Mouse (Mus musculus) hindbrain, postnatal 0 days (tissue): ENCODE measurements around the gene Galnt17. TPM values are rescaled to one million over a fixed set of nuclear protein-coding genes. Genes with fewer than 3 reads are reported as not detected.

Source experiments
- ATAC-seq: fragments of 200-750 bp; cut with Nextera tagmentation; 2 replicates; pipeline ENCODE4 v1.8.0; 2017; ENCODE audit warnings: mild to moderate bottlenecking, moderate TSS enrichment, moderate library complexity
- DNase-seq: peaks from one replicate; pipeline ENCODE4 v3.0.0-alpha.2; 2015; ENCODE audit warnings: low spot score
- H3K27ac ChIP-seq: fragments of 300-500 bp; sonication (generic); 2 replicates; pipeline ENCODE4 v1.5.1; 2014; ENCODE audit warnings: mild to moderate bottlenecking
- H3K27me3 ChIP-seq: fragments of 300-500 bp; sonication (generic); 2 replicates; pipeline ENCODE4 v1.6.1; 2014; ENCODE audit warnings: low read length, mixed read lengths; ENCODE audit not compliant: insufficient read depth
- H3K36me3 ChIP-seq: fragments of 300-500 bp; sonication (generic); 2 replicates; pipeline ENCODE4 v1.6.1; 2014; ENCODE audit warnings: low read length, mixed read lengths; ENCODE audit not compliant: insufficient read depth
- H3K4me1 ChIP-seq: fragments of 300-500 bp; sonication (generic); 2 replicates; pipeline ENCODE4 v1.6.1; 2014; ENCODE audit warnings: antibody characterized with exemption, low read length, mixed read lengths; ENCODE audit not compliant: insufficient read depth
- H3K4me2 ChIP-seq: fragments of 300-500 bp; sonication (generic); 2 replicates; pipeline ENCODE4 v1.6.1; 2014; ENCODE audit warnings: low read depth, mild to moderate bottlenecking, low read length, moderate library complexity, mixed read lengths
- H3K4me3 ChIP-seq: fragments of 300-500 bp; sonication (generic); 2 replicates; pipeline ENCODE4 v1.5.1; 2014; ENCODE audit warnings: low read length
- H3K9ac ChIP-seq: fragments of 300-500 bp; sonication (generic); replicated peaks from 2 replicates; pipeline ENCODE4 v1.6.1; 2014; ENCODE audit warnings: mild to moderate bottlenecking, low read length, moderate library complexity, mixed read lengths
- H3K9me3 ChIP-seq: fragments of 300-500 bp; sonication (generic); 2 replicates; pipeline ENCODE4 v1.6.1; 2016; ENCODE audit warnings: low read length, mixed read lengths
- CTCF ChIP-seq: IDR thresholded peaks from 2 replicates; pipeline ENCODE4 v1.5.1; 2016; ENCODE audit warnings: antibody characterized with exemption, control low read depth, low read depth
- WGBS: fragments of 180-500 bp; shearing (Covaris S2); extraction: QIAGEN DNeasy Blood & Tissue Kit; methylation state at CpG from one replicate; pipeline ENCODE4 v1.1.7; 2014; 5-methylcytosine and 5-hydroxymethylcytosine counted together
- polyA plus RNA-seq: library from polyadenylated mRNA; unstranded; fragments of >200 nt; fragmentation: Nextera tagmentation; extraction: Ambion mirVana; gene quantifications from 2 replicates; pipeline ENCODE4 v1.2.1, GENCODE M21; 2015
- total RNA-seq: library from RNA; depleted of rRNA; stranded (reverse); fragments of >200 nt; gene quantifications from 2 replicates; pipeline ENCODE4 v1.2.3, GENCODE M21; 2014

Galnt17 gene
- total and polyA plus RNA-seq, 2 experiments from 2014 or later, result 6.2 to 24.2 TPM

GRCm38 (mm10) chr5:131157866-131158265 lies 150.4 kb downstream of the Galnt17 start:
- Histone ChIP-seq H3K36me3 (no peaks in the 10 kb centered on the region), H3K4me1 (no peaks in the 10 kb centered on the region), H3K9ac (no peak overlapping the region), H3K27ac (no peak overlapping the region), H3K4me3 (no peak overlapping the region), H3K4me2 (no peak overlapping the region), H3K27me3 (no peaks in the 10 kb centered on the region), H3K9me3 (no peaks in the 10 kb centered on the region)
- no peak for DNase-seq
- WGBS, result 57% methylated on average over 4 of the region's 4 CpGs
- TF ChIP-seq CTCF, result no peak
- ATAC-seq, result no peak

GRCm38 (mm10) chr5:131156323-131156722 lies 152.0 kb downstream of the Galnt17 start:
- H3K27me3 ChIP-seq, result no peaks in the 10 kb centered on the region
- WGBS, result 75% methylated on average over 3 of the region's 3 CpGs
- no peak for DNase-seq
- H3K4me1 ChIP-seq, result no peaks in the 10 kb centered on the region
- no peak overlapping the region for H3K9ac ChIP-seq
- ATAC-seq, result no peak
- no peak for TF ChIP-seq CTCF
- H3K36me3 ChIP-seq, result no peaks in the 10 kb centered on the region
- no peak overlapping the region for H3K27ac ChIP-seq
- H3K4me3 ChIP-seq, result no peak overlapping the region
- H3K9me3 ChIP-seq, result no peaks in the 10 kb centered on the region
- H3K4me2 ChIP-seq, result no peak overlapping the region

- no peaks in the 10 kb centered on the region for H3K27me3 ChIP-seq
- 48% methylated on average over 4 of the region's 4 CpGs for WGBS
- ATAC-seq, result no peak
- H3K36me3 ChIP-seq, result no peaks in the 10 kb centered on the region
- no peak for TF ChIP-seq CTCF
- no peak overlapping the region for H3K4me3 ChIP-seq
- no peak overlapping the region for H3K27ac ChIP-seq
- no peak overlapping the region for H3K4me2 ChIP-seq
- no peak overlapping the region for H3K9ac ChIP-seq
- no peaks in the 10 kb centered on the region for H3K9me3 ChIP-seq
- no peaks in the 10 kb centered on the region for H3K4me1 ChIP-seq
- no peak for DNase-seq
Observed at GRCm38 (mm10) chr5:131142606-131143005, 165.7 kb downstream of the Galnt17 start.

GRCm38 (mm10) chr5:131134809-131135208 lies 173.5 kb downstream of the Galnt17 start:
- no peak for DNase-seq

GRCm38 (mm10) chr5:131120296-131120840 lies 187.9 kb downstream of the Galnt17 start:
- no peak for TF ChIP-seq CTCF
- no peak overlapping the region for H3K27ac ChIP-seq
- no peaks in the 10 kb centered on the region for H3K4me1 ChIP-seq
- WGBS, result 79% methylated on average over 8 of the region's 8 CpGs
- no peaks in the 10 kb centered on the region for H3K27me3 ChIP-seq
- H3K4me3 ChIP-seq, result no peak overlapping the region
- H3K4me2 ChIP-seq, result no peak overlapping the region
- no peak overlapping the region for H3K9ac ChIP-seq
- ATAC-seq (no peak), DNase-seq (no peak)
- H3K36me3 ChIP-seq, result no peaks in the 10 kb centered on the region
- H3K9me3 ChIP-seq, result no peaks in the 10 kb centered on the region

More at GRCm38 (mm10) chr5:131134809-131135208, 173.5 kb downstream of the Galnt17 start:
- Histone ChIP-seq H3K27ac (no peak overlapping the region), H3K9ac (no peak overlapping the region), H3K4me2 (no peak overlapping the region), H3K4me1 (no peaks in the 10 kb centered on the region), H3K36me3 (no peaks in the 10 kb centered on the region), H3K27me3 (no peaks in the 10 kb centered on the region), H3K4me3 (no peak overlapping the region), H3K9me3 (no peaks in the 10 kb centered on the region)
- no peak for ATAC-seq
- TF ChIP-seq CTCF, result no peak

DNA sequence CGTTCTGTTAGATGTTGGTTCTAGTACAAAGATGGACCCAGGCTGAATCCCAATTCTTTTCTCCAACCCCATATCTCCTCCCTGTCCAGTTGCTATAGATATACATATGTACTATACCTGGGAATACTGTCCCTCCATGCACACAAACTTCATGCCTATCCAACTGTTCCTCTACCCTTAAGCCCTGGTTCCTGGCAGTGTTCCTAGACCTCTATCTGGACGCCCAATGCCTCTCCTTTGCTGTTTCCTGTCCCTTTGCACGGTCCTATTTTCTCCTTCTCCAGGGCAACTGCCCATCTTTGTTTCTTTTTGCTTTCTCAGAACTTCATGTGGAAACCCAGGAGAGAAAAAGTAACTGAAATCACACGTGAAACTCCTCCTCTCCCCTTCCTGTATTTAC lies 188.4 kb downstream of the Galnt17 start:
- ATAC-seq, result no peak
- H3K36me3 ChIP-seq, result no peaks in the 10 kb centered on the region
- no peak overlapping the region for H3K4me2 ChIP-seq
- no peak for TF ChIP-seq CTCF
- no peaks in the 10 kb centered on the region for H3K9me3 ChIP-seq
- H3K27me3 ChIP-seq, result no peaks in the 10 kb centered on the region
- no peak overlapping the region for H3K27ac ChIP-seq
- no peak overlapping the region for H3K9ac ChIP-seq
- H3K4me3 ChIP-seq, result no peak overlapping the region
- 78% methylated on average over 4 of the region's 4 CpGs for WGBS
- H3K4me1 ChIP-seq, result no peaks in the 10 kb centered on the region
- no peak for DNase-seq

- Histone ChIP-seq H3K36me3 (no peaks in the 10 kb centered on the region), H3K9me3 (no peaks in the 10 kb centered on the region), H3K27me3 (no peaks in the 10 kb centered on the region), H3K4me1 (no peaks in the 10 kb centered on the region), H3K9ac (no peak overlapping the region), H3K4me2 (no peak overlapping the region), H3K27ac (no peak overlapping the region), H3K4me3 (no peak overlapping the region)
- DNase-seq, result no peak
- TF ChIP-seq CTCF, result no peak
- no peak for ATAC-seq
- WGBS, result 85% methylated on average over 5 of the region's 5 CpGs
Observed at GRCm38 (mm10) chr5:131117391-131118040, 190.8 kb downstream of the Galnt17 start.
